Mouse (Mus musculus): ENCODE results near the gene Sh3bgrl2. TPM values are rescaled to one million over a fixed set of nuclear protein-coding genes. Genes with fewer than 3 reads are reported as not detected.

Sh3bgrl2 gene
- polyA plus RNA-seq, 1 experiment from 2014 or later: 17.9 TPM

DNA sequence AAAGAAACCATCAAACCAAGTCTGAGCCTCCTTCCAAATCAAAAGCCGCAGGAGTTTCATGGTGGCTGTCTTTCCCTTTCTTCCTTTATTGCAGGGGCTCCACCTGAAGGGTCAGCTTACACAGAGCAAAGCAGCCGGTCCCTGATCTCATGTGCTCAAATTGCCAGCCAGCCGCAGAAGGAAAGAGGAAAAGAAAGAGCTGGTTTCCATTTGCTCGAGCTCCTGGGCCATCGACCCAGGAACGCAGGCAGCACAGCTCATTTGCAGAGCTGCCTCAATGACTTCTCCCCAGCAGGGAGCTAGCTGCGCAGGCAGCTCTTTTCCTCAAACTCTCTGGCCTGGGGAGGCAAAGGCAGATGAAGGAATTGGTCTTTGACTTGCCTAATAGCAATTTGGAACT, 87.9 kb downstream of the Sh3bgrl2 start:
- 17% methylated on average over 7 of the region's 7 CpGs for WGBS
- Histone ChIP-seq H3K4me2 (ENCODE audit: low read depth, low read length) (no peak overlapping the region), H3K27ac (ENCODE audit: low read length) (no peak overlapping the region)

DNA sequence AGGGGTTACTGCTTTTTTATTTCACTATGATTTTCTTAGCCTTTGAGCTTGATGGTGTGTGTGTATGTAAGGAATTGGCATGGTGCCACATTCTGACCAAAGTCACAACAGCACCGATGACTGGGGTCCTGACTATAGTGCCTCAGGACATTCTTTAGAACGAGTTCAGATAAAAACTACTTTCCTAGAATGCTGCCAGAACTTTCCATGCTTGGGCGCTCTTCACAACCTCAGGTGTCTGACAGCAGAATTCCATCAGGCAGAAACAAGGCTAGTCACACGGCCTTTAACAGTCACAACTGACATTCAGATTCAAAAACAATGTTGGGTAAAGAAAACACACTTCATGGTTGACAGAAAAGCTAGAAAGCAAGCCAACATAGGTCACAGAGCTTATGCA, 95.0 kb downstream of the Sh3bgrl2 start:
- no peaks in the 10 kb centered on the region for H3K27me3 ChIP-seq (replicated peaks; ENCODE audit: control insufficient read depth, insufficient read depth, low read length)
- H3K9ac ChIP-seq (ENCODE audit: low read depth, low read length): no peak overlapping the region
- H3K4me3 ChIP-seq (ENCODE audit: low read length): no peak overlapping the region
- no peaks in the 10 kb centered on the region for H3K9me3 ChIP-seq (ENCODE audit: control insufficient read depth, low read length)
- 54% methylated on average over 4 of the region's 4 CpGs for WGBS
- no peaks in the 10 kb centered on the region; the same call in 1 of the 2 replicates for H3K4me1 ChIP-seq (ENCODE audit: control insufficient read depth, insufficient read depth, low read length)
- no peak overlapping the region for H3K27ac ChIP-seq (ENCODE audit: low read length)
- ATAC-seq: no peak
- H3K4me2 ChIP-seq (ENCODE audit: low read depth, low read length): no peak overlapping the region
- no peaks in the 10 kb centered on the region for H3K36me3 ChIP-seq (ENCODE audit: control insufficient read depth, insufficient read depth, low read length)

More for the DNA sequence above, 87.9 kb downstream of the Sh3bgrl2 start:
- no peaks in the 10 kb centered on the region for H3K36me3 ChIP-seq (ENCODE audit: control insufficient read depth, insufficient read depth, low read length)
- no peaks in the 10 kb centered on the region for H3K27me3 ChIP-seq (replicated peaks; ENCODE audit: control insufficient read depth, insufficient read depth, low read length)
- no peaks in the 10 kb centered on the region for H3K4me1 ChIP-seq (ENCODE audit: control insufficient read depth, insufficient read depth, low read length)
- no peak for ATAC-seq
- H3K4me3 ChIP-seq (ENCODE audit: low read length): no peak overlapping the region
- no peaks in the 10 kb centered on the region for H3K9me3 ChIP-seq (ENCODE audit: control insufficient read depth, low read length)
- H3K9ac ChIP-seq (ENCODE audit: low read depth, low read length): no peak overlapping the region

- H3K4me2 ChIP-seq (ENCODE audit: low read depth, low read length): no peak overlapping the region
- no peaks in the 10 kb centered on the region for H3K27me3 ChIP-seq (replicated peaks; ENCODE audit: control insufficient read depth, insufficient read depth, low read length)
- ATAC-seq: no peak
- H3K4me3 ChIP-seq (ENCODE audit: low read length): no peak overlapping the region
- H3K4me1 ChIP-seq (ENCODE audit: control insufficient read depth, insufficient read depth, low read length): no peaks in the 10 kb centered on the region; the same call in 1 of the 2 replicates
- H3K9ac ChIP-seq (ENCODE audit: low read depth, low read length): no peak overlapping the region
- H3K36me3 ChIP-seq (ENCODE audit: control insufficient read depth, insufficient read depth, low read length): no peaks in the 10 kb centered on the region
- no peak overlapping the region for H3K27ac ChIP-seq (ENCODE audit: low read length)
- H3K9me3 ChIP-seq (ENCODE audit: control insufficient read depth, low read length): no peaks in the 10 kb centered on the region
- 56% methylated on average over 4 of the region's 4 CpGs for WGBS
Observed at GRCm38 (mm10) chr9:83643833-83644232, 95.7 kb downstream of the Sh3bgrl2 start.

DNA sequence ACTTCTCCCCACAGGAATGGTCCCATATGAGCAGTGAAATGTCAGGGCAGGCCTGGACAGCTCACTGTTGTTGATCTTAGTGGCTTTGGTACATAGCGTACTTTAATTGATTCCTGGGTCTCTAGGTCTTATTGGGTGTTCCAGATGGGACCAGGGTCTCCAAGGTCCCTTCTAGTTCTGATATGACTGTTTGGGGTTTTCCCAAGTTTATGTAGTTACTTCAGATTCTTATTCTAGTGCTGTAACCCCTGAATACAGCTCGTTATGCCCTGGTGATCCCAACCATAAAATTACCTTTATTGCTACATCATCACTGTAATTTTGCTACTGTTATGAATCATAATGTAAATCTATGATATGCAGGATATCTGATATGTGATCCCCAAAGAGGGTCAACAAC, 98.1 kb downstream of the Sh3bgrl2 start:
- Histone ChIP-seq H3K27me3 (replicated peaks; ENCODE audit: control insufficient read depth, insufficient read depth, low read length) (no peaks in the 10 kb centered on the region), H3K4me3 (ENCODE audit: low read length) (no peak overlapping the region), H3K36me3 (ENCODE audit: control insufficient read depth, insufficient read depth, low read length) (no peaks in the 10 kb centered on the region), H3K27ac (ENCODE audit: low read length) (no peak overlapping the region), H3K9ac (ENCODE audit: low read depth, low read length) (no peak overlapping the region), H3K9me3 (ENCODE audit: control insufficient read depth, low read length) (no peaks in the 10 kb centered on the region), H3K4me1 (ENCODE audit: control insufficient read depth, insufficient read depth, low read length) (no peaks in the 10 kb centered on the region; the same call in 1 of the 2 replicates), H3K4me2 (ENCODE audit: low read depth, low read length) (no peak overlapping the region)
- WGBS: 83% methylated on average over 2 of the region's 2 CpGs
- ATAC-seq: no peak

DNA sequence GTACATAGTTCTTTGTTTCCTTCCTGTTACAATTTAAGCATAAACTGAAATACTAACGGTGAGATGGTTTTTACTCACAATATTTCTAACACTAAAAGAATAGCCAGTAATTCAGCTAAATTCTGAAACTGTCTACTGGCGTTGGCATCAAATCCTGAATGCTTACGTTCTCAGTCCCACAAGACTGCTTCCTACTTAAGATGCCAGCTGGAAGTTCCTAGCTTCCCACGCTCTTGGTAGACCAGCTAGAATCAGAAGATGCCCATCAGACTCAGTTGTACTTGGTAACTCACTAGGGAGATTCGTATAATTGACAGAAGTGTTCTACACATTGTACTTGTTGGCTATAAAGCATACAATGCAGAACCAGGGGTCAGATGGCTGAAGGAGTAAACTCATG, 98.6 kb downstream of the Sh3bgrl2 start:
- Histone ChIP-seq H3K27ac (ENCODE audit: low read length) (no peak overlapping the region), H3K9ac (ENCODE audit: low read depth, low read length) (no peak overlapping the region), H3K27me3 (replicated peaks; ENCODE audit: control insufficient read depth, insufficient read depth, low read length) (no peaks in the 10 kb centered on the region), H3K9me3 (ENCODE audit: control insufficient read depth, low read length) (no peaks in the 10 kb centered on the region), H3K4me3 (ENCODE audit: low read length) (no peak overlapping the region), H3K4me2 (ENCODE audit: low read depth, low read length) (no peak overlapping the region), H3K36me3 (ENCODE audit: control insufficient read depth, insufficient read depth, low read length) (no peaks in the 10 kb centered on the region), H3K4me1 (ENCODE audit: control insufficient read depth, insufficient read depth, low read length) (no peaks in the 10 kb centered on the region; the same call in 1 of the 2 replicates)
- ATAC-seq: no peak
- 92% methylated on average over 5 of the region's 5 CpGs for WGBS

DNA sequence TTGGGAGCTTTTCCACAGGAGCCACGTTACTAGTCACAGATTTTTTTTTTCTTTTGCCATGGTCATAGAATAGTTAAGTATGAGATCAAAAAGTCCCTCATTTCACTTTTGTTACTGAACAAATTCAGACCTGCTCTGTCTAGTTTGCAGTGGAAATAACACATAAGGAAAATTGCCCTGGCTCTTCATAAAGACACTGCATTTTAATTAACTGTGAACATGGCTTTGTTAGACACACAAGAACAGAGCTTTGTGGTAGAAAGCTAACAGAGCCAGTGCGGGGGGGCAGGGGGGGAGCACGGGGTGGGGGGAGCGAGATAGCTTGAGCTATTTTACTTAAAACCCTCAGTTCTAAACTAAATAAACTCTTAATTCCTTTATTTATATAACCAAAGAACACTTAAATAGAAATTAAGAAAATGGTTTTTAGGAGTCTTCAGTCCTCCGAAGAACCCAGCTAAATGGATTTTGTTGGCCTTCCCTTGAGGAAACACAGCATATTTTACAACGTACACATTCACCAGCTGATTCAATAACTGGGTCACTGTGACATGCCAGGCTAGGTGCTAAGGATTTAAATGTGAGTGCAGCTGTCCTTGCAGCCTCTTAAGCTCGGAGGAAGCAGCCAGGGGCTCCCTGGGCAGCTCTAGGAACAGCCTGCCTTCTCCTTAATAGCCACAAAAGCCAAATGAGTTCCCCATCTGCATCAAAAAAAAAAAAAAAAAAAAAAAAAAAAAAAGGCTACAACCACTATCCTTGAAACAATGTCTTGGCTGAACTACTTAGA, 100.0 kb downstream of the Sh3bgrl2 start:
- H3K4me3 ChIP-seq (ENCODE audit: low read length): no peak overlapping the region
- H3K27ac ChIP-seq (ENCODE audit: low read length): no peak overlapping the region
- no peak overlapping the region for H3K4me2 ChIP-seq (ENCODE audit: low read depth, low read length)
- no peaks in the 10 kb centered on the region for H3K36me3 ChIP-seq (ENCODE audit: control insufficient read depth, insufficient read depth, low read length)
- no peak overlapping the region for H3K9ac ChIP-seq (ENCODE audit: low read depth, low read length)
- no peak for ATAC-seq
- no peaks in the 10 kb centered on the region for H3K9me3 ChIP-seq (ENCODE audit: control insufficient read depth, low read length)
- no peaks in the 10 kb centered on the region; the same call in 1 of the 2 replicates for H3K4me1 ChIP-seq (ENCODE audit: control insufficient read depth, insufficient read depth, low read length)
- no peaks in the 10 kb centered on the region for H3K27me3 ChIP-seq (replicated peaks; ENCODE audit: control insufficient read depth, insufficient read depth, low read length)
- 25% methylated on average over 7 of the region's 7 CpGs for WGBS

GRCm38 (mm10) chr9:83648733-83649132, 100.6 kb downstream of the Sh3bgrl2 start:
- Histone ChIP-seq H3K9me3 (ENCODE audit: control insufficient read depth, low read length) (no peaks in the 10 kb centered on the region), H3K4me2 (ENCODE audit: low read depth, low read length) (no peak overlapping the region), H3K27ac (ENCODE audit: low read length) (no peak overlapping the region), H3K9ac (ENCODE audit: low read depth, low read length) (no peak overlapping the region), H3K4me1 (ENCODE audit: control insufficient read depth, insufficient read depth, low read length) (no peaks in the 10 kb centered on the region; the same call in 1 of the 2 replicates), H3K36me3 (ENCODE audit: control insufficient read depth, insufficient read depth, low read length) (no peaks in the 10 kb centered on the region), H3K27me3 (replicated peaks; ENCODE audit: control insufficient read depth, insufficient read depth, low read length) (no peaks in the 10 kb centered on the region), H3K4me3 (ENCODE audit: low read length) (no peak overlapping the region)
- no peak for ATAC-seq
- 25% methylated on average over 3 of the region's 3 CpGs for WGBS

GRCm38 (mm10) chr9:83652015-83652414, 103.9 kb downstream of the Sh3bgrl2 start:
- Histone ChIP-seq H3K4me2 (ENCODE audit: low read depth, low read length) (no peak overlapping the region), H3K4me1 (ENCODE audit: control insufficient read depth, insufficient read depth, low read length) (no peaks in the 10 kb centered on the region), H3K27me3 (replicated peaks; ENCODE audit: control insufficient read depth, insufficient read depth, low read length) (no peaks in the 10 kb centered on the region), H3K27ac (ENCODE audit: low read length) (no peak overlapping the region), H3K9me3 (ENCODE audit: control insufficient read depth, low read length) (no peaks in the 10 kb centered on the region), H3K9ac (ENCODE audit: low read depth, low read length) (no peak overlapping the region), H3K4me3 (ENCODE audit: low read length) (no peak overlapping the region), H3K36me3 (ENCODE audit: control insufficient read depth, insufficient read depth, low read length) (no peaks in the 10 kb centered on the region)
- no peak for ATAC-seq
- 78% methylated on average over 13 of the region's 13 CpGs for WGBS

GRCm38 (mm10) chr9:83652590-83653172, 104.6 kb downstream of the Sh3bgrl2 start:
- no peak overlapping the region for H3K4me2 ChIP-seq (ENCODE audit: low read depth, low read length)
- no peaks in the 10 kb centered on the region for H3K4me1 ChIP-seq (ENCODE audit: control insufficient read depth, insufficient read depth, low read length)
- no peaks in the 10 kb centered on the region for H3K36me3 ChIP-seq (ENCODE audit: control insufficient read depth, insufficient read depth, low read length)
- H3K27ac ChIP-seq (ENCODE audit: low read length): no peak overlapping the region
- H3K27me3 ChIP-seq (replicated peaks; ENCODE audit: control insufficient read depth, insufficient read depth, low read length): no peaks in the 10 kb centered on the region
- WGBS: 31% methylated on average over 15 of the region's 15 CpGs
- H3K9me3 ChIP-seq (ENCODE audit: control insufficient read depth, low read length): no peaks in the 10 kb centered on the region
- peak; percentile 69; the same call in 1 of the 2 replicates for ATAC-seq
- no peak overlapping the region for H3K9ac ChIP-seq (ENCODE audit: low read depth, low read length)
- no peak overlapping the region for H3K4me3 ChIP-seq (ENCODE audit: low read length)

Measured in intestine, embryonic 16.5 days (tissue).